Mouse (Mus musculus) heart, embryonic 14.5 days (tissue): ENCODE data around the gene Vmn2r40. TPM values are rescaled to one million over a fixed set of nuclear protein-coding genes. Genes with fewer than 3 reads are reported as not detected.
"Not testable (repeated sequence)": the region's sequence is repeated elsewhere in the genome, so short reads cannot be mapped to it uniquely, and the experiment has no call there.

Experiments
- ATAC-seq: fragments of 200-750 bp; cut with Nextera tagmentation; 2 replicates; pipeline ENCODE4 v1.8.0; 2017; ENCODE audit warnings: low read depth, moderate TSS enrichment; ENCODE audit not compliant: insufficient number of reproducible peaks, insufficient read depth, low FRiP score
- H3K27ac ChIP-seq, 2 experiments: fragments of 200-500 bp in 1 of 2; fragments of 300-500 bp in 1 of 2; sonication (generic) in 1 of 2; replicated peaks in 1 of 2; 2 replicates each; pipeline ENCODE4 v1.5.1; 2012 to 2014; ENCODE audit warnings: low read depth in 2 of 2, low read length in 2 of 2, control low read depth in 1 of 2, mild to moderate bottlenecking in 1 of 2, mixed read lengths in 1 of 2; ENCODE audit not compliant: control insufficient read depth in 1 of 2, insufficient read depth in 1 of 2
- H3K27me3 ChIP-seq: fragments of 300-500 bp; sonication (generic); 2 replicates; pipeline ENCODE4 v1.6.1; 2014; ENCODE audit warnings: mild to moderate bottlenecking, low read length, control low read depth; ENCODE audit not compliant: control insufficient read depth, insufficient read depth
- H3K36me3 ChIP-seq: fragments of 300-500 bp; sonication (generic); 2 replicates; pipeline ENCODE4 v1.6.1; 2014; ENCODE audit warnings: mild to moderate bottlenecking, control low read depth, low read length, mixed read lengths; ENCODE audit not compliant: control insufficient read depth, insufficient read depth
- H3K4me1 ChIP-seq, 2 experiments: fragments of 200-500 bp in 1 of 2; fragments of 300-500 bp in 1 of 2; sonication (generic) in 1 of 2; 2 replicates each; pipeline ENCODE4 v1.6.1; 2012 to 2014; ENCODE audit warnings: low read length in 2 of 2, control low read depth in 1 of 2, mixed read lengths in 1 of 2; ENCODE audit not compliant: control insufficient read depth in 2 of 2, insufficient read depth in 2 of 2
- H3K4me2 ChIP-seq: fragments of 300-500 bp; sonication (generic); 2 replicates; pipeline ENCODE4 v1.6.1; 2014; ENCODE audit warnings: mild to moderate bottlenecking, low read length
- H3K4me3 ChIP-seq, 2 experiments: fragments of 200-500 bp in 1 of 2; fragments of 300-500 bp in 1 of 2; sonication (generic) in 1 of 2; 2 replicates each; pipeline ENCODE4 v1.5.1; 2012 to 2014; ENCODE audit warnings: low read length in 2 of 2, mild to moderate bottlenecking in 2 of 2, control low read depth in 1 of 2, low read depth in 1 of 2, moderate library complexity in 1 of 2; ENCODE audit not compliant: control insufficient read depth in 1 of 2, insufficient read depth in 1 of 2
- H3K9ac ChIP-seq: fragments of 300-500 bp; sonication (generic); 2 replicates; pipeline ENCODE4 v1.6.1; 2014; ENCODE audit warnings: mild to moderate bottlenecking, low read length
- H3K9me3 ChIP-seq: fragments of 300-500 bp; sonication (generic); 2 replicates; pipeline ENCODE4 v1.6.1; 2016; ENCODE audit warnings: low read length, control low read depth; ENCODE audit not compliant: control insufficient read depth
- WGBS: fragments of 180-500 bp; shearing (Covaris S2); extraction: QIAGEN DNeasy Blood & Tissue Kit; methylation state at CpG from one replicate; pipeline ENCODE4 v1.1.7; 2014; 5-methylcytosine and 5-hydroxymethylcytosine counted together
- polyA plus RNA-seq: library from polyadenylated mRNA; unstranded; fragments of >200 nt; fragmentation: Nextera tagmentation; extraction: Ambion mirVana; gene quantifications from 2 replicates; pipeline ENCODE4 v1.2.1, GENCODE M21; 2014

The Vmn2r40 gene
- polyA plus RNA-seq = not detected in 2 replicates

GRCm38 (mm10) chr7:8931335-8931734 lies at the start of gene Vmn2r40:
Vmn2r40 (minus strand) TSS chr7:8931435.
- H3K4me1 ChIP-seq, ATAC-seq: not testable (repeated sequence)

More at GRCm38 (mm10) chr7:8931335-8931734, at the start of gene Vmn2r40:
- H3K9ac ChIP-seq, H3K27ac ChIP-seq, H3K4me2 ChIP-seq, H3K9me3 ChIP-seq, H3K36me3 ChIP-seq, H3K4me3 ChIP-seq, H3K27me3 ChIP-seq: not testable (repeated sequence)
- no CpG with 5 or more reads among the region's 1 CpGs for WGBS

Other genes starting within 250 kb of the Vmn2r40 start
- gene Vmn2r39, start 99.4 kb upstream of the Vmn2r40 start, polyA plus RNA-seq = not detected in 2 replicates
- gene Vmn2r38, start 166.4 kb upstream of the Vmn2r40 start, polyA plus RNA-seq = not detected in 2 replicates